Mouse (Mus musculus) cerebellum, adult 2 months (tissue): ENCODE measurements around the gene Siae. TPM values are rescaled to one million over a fixed set of nuclear protein-coding genes. Genes with fewer than 3 reads are reported as not detected.
A peak's percentile ranks its signal among the peaks of the same experiment; 100 is the strongest.

ENCODE experiments used
- DNase-seq, 2 experiments: peaks; one replicate each; pipeline ENCODE4 v3.0.0; 2021
- H3K27ac ChIP-seq: fragments of 200-500 bp; 2 replicates; pipeline ENCODE4 v1.5.1; 2012; ENCODE audit warnings: low read length, control low read depth, inconsistent platforms; ENCODE audit not compliant: insufficient read depth
- H3K27me3 ChIP-seq: fragments of 200-500 bp; 2 replicates; pipeline ENCODE4 v1.6.1; 2012; ENCODE audit warnings: inconsistent platforms, mild to moderate bottlenecking, low read length, moderate library complexity; ENCODE audit not compliant: control insufficient read depth, insufficient read depth
- H3K4me1 ChIP-seq: fragments of 200-500 bp; 2 replicates; pipeline ENCODE4 v1.6.1; 2011; ENCODE audit warnings: low read length; ENCODE audit not compliant: control insufficient read depth, insufficient read depth
- H3K4me3 ChIP-seq: fragments of 200-500 bp; replicated peaks from 2 replicates; pipeline ENCODE3; 2011; ENCODE audit warnings: mild to moderate bottlenecking, low read depth, low read length, control low read depth; ENCODE audit not compliant: insufficient read depth
- CTCF ChIP-seq: fragments of 200-500 bp; IDR thresholded peaks from 2 replicates; pipeline ENCODE4 v1.5.1; 2011; ENCODE audit warnings: low read depth, mild to moderate bottlenecking, control low read depth, low read length, moderate library complexity, borderline replicate concordance; ENCODE audit not compliant: insufficient read depth
- POLR2A ChIP-seq: fragments of 200-500 bp; IDR thresholded peaks from 2 replicates; pipeline ENCODE4 v1.6.1; 2011; ENCODE audit warnings: low read length, control low read depth, borderline replicate concordance; ENCODE audit not compliant: insufficient read depth
- WGBS: fragments of 180-500 bp; shearing (Covaris S2); methylation state at CpG from one replicate; pipeline ENCODE4 v1.1.7; 2018; 5-methylcytosine and 5-hydroxymethylcytosine counted together
- polyA plus RNA-seq: library from polyadenylated mRNA; depleted of rRNA; stranded (reverse); fragments of >200 nt; gene quantifications from 2 replicates; pipeline ENCODE4 v1.2.3, GENCODE M21; 2012

Siae gene
- polyA plus RNA-seq, 1 experiment, result 15.9 TPM

GRCm38 (mm10) chr9:37526443-37527395 is 28.8 kb upstream of the Siae start:
- DNase-seq, result no peak
- TF ChIP-seq CTCF (0 out of 2 replicates have a peak, but pooled peaks have one; percentile 15), POLR2A (no peak)
- Histone ChIP-seq H3K27me3 (no peaks in the 10 kb centered on the region), H3K4me1 (peaks cover 13% of the 10 kb centered on the region), H3K27ac (no peak overlapping the region; the same call in 1 of the 2 replicates), H3K4me3 (no peak overlapping the region)
- 71% methylated on average over 21 of the region's 21 CpGs for WGBS

GRCm38 (mm10) chr9:37527396-37528224 is 27.9 kb upstream of the Siae start, which contains the start of gene Esam:
Gene Esam (plus strand): TSS chr9:37528078.
- H3K27ac ChIP-seq, result no peak within 1 kb of the TSS; the same call in 1 of the 2 replicates
- DNase-seq, result peak in 1 of 2 experiments; percentile 25
- peak within 1 kb of the TSS; percentile 34 for H3K4me3 ChIP-seq
- TF ChIP-seq POLR2A, result no peak
- TF ChIP-seq CTCF, result no peak
- 30% methylated on average over 41 of the region's 41 CpGs for WGBS
- H3K4me1 ChIP-seq, result peaks cover 13% of the 10 kb centered on the region
- no peaks in the 10 kb centered on the region for H3K27me3 ChIP-seq

- H3K27me3 ChIP-seq, result no peaks in the 10 kb centered on the region
- no peak overlapping the region for H3K27ac ChIP-seq
- no peak for TF ChIP-seq POLR2A
- no peak for TF ChIP-seq CTCF
Observed at GRCm38 (mm10) chr9:37528225-37528970, 27.1 kb upstream of the Siae start.

GRCm38 (mm10) chr9:37530031-37530887 is 25.2 kb upstream of the Siae start:
- Histone ChIP-seq H3K4me1 (peaks cover 13% of the 10 kb centered on the region), H3K4me3 (peak overlapping the region; percentile 62), H3K27me3 (no peaks in the 10 kb centered on the region), H3K27ac (peak overlapping the region; percentile 2; the same call in 1 of the 2 replicates)
- no peak for TF ChIP-seq POLR2A
- peak; percentile 14; the same call in 1 of the 2 replicates for TF ChIP-seq CTCF
- WGBS, result 3% methylated on average over 32 of the region's 32 CpGs
- DNase-seq, result peak; percentile 52 to 66

More at GRCm38 (mm10) chr9:37528225-37528970, 27.1 kb upstream of the Siae start:
- 70% methylated on average over 9 of the region's 9 CpGs for WGBS
- H3K4me1 ChIP-seq, result peaks cover 13% of the 10 kb centered on the region
- DNase-seq, result no peak
- H3K4me3 ChIP-seq, result peak overlapping the region; percentile 34

GRCm38 (mm10) chr9:37530888-37531705 is 24.4 kb upstream of the Siae start:
- 14% methylated on average over 31 of the region's 31 CpGs for WGBS
- DNase-seq, result peak; percentile 58 to 61
- Histone ChIP-seq H3K27ac (no peak overlapping the region), H3K27me3 (no peaks in the 10 kb centered on the region), H3K4me3 (peak overlapping the region; percentile 62), H3K4me1 (peaks cover 13% of the 10 kb centered on the region)
- no peak for TF ChIP-seq POLR2A
- peak; percentile 37 for TF ChIP-seq CTCF

- no peak for DNase-seq
- H3K4me3 ChIP-seq, result no peak overlapping the region
- no peaks in the 10 kb centered on the region for H3K27me3 ChIP-seq
- TF ChIP-seq POLR2A (no peak), CTCF (no peak)
- WGBS, result 82% methylated on average over 4 of the region's 4 CpGs
- no peak overlapping the region for H3K27ac ChIP-seq
- H3K4me1 ChIP-seq, result no peaks in the 10 kb centered on the region
Observed at GRCm38 (mm10) chr9:37536851-37537250, 18.6 kb upstream of the Siae start.
